Mouse (Mus musculus): ENCODE data around the gene Palld. TPM values are rescaled to one million over a fixed set of nuclear protein-coding genes. Genes with fewer than 3 reads are reported as not detected.

The Palld gene
- total RNA-seq, 2 experiments from 2014 or later, result 6.6 to 6.7 TPM

DNA sequence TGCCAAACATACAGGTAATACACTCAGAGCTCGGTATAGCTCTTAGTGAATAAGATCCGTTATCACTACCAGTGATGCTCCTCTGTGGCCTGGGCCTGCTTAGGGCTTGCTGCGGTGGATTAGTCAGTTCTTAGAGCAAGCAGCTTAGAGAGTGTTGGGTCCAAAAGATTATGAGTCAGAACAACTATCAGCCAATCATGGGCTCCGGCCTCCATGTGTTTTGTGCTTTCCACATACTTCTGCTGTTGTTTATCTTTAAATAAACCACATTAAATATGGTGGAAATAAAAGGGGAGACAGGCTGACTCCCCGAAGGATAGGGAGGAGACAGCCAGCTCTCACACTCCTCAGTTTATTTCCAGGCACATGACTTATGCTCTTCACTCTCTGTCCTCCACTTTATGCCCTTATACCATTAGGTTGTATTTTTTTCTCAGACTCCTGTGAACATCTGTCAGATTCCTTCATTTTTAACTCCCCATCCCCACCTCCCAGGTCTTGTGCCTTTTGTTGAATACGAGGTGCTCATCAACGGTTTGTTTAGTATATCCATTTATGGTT, 119.5 kb downstream of the Palld start:
- H3K4me3 ChIP-seq, result no peak overlapping the region
- no peak for TF ChIP-seq CTCF (conservative IDR thresholded peaks at IDR 0.05)
- DNase-seq (ENCODE audit: low spot score in 2 of 2), result no peak
- H3K27ac ChIP-seq, result no peak overlapping the region

GRCm38 (mm10) chr8:61780652-61781257, 121.7 kb downstream of the Palld start:
- H3K4me3 ChIP-seq, result no peak overlapping the region
- no peak for TF ChIP-seq CTCF (conservative IDR thresholded peaks at IDR 0.05)
- no peak overlapping the region for H3K27ac ChIP-seq
- no peak for DNase-seq (ENCODE audit: low spot score in 2 of 2)

- Histone ChIP-seq H3K27ac (no peak overlapping the region), H3K4me3 (no peak overlapping the region)
- DNase-seq (ENCODE audit: low spot score in 2 of 2), result no peak
- TF ChIP-seq CTCF (conservative IDR thresholded peaks at IDR 0.05), result no peak
Measured at GRCm38 (mm10) chr8:61778194-61778593, 124.3 kb downstream of the Palld start.

GRCm38 (mm10) chr8:61776560-61776959, 125.9 kb downstream of the Palld start:
- Histone ChIP-seq H3K4me3 (no peak overlapping the region), H3K27ac (no peak overlapping the region)
- DNase-seq (ENCODE audit: low spot score in 2 of 2), result no peak
- TF ChIP-seq CTCF (conservative IDR thresholded peaks at IDR 0.05), result no peak

DNA sequence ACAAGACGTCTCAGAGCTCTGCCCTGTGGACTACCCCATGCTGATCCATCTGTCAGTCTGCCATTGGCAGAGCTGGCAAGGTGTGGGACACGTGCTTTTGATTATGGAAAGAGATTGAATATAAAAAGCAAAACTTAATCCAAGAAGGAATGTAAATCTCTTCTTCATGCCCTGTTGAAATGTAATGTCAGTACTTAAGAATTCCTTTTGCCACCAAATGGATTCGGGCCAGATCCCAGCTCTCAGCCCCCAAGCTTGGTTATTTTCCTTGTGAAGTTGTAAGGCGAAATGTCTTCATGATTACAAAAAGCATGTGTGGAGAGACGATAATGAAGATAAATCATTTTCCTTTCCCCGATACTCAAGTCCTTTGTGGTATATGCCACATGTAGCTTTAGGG, 126.6 kb downstream of the Palld start:
- Histone ChIP-seq H3K4me3 (no peak overlapping the region), H3K27ac (no peak overlapping the region)
- TF ChIP-seq CTCF (conservative IDR thresholded peaks at IDR 0.05), result no peak
- no peak for DNase-seq (ENCODE audit: low spot score in 2 of 2)

DNA sequence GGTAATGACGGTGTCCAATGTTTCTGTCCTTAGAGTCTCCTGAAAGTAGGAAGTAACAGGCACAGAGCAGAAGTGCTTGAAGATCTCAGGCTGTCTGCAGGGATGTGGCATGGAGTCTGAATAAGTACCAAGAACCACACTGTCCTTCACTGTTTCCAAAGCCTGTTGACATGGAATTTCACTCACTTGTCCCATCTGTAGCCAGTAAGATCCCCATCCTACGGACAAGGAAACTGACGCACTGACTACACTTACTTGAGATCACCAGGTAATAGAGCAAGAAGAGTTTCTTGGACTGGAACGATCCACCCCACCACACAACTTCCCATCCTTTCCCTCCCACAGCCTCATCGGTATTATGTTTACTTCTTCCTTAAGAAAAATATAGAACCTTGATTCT, 128.3 kb downstream of the Palld start:
- DNase-seq (ENCODE audit: low spot score in 2 of 2), result no peak
- H3K4me3 ChIP-seq, result no peak overlapping the region
- TF ChIP-seq CTCF (conservative IDR thresholded peaks at IDR 0.05), result no peak
- H3K27ac ChIP-seq, result no peak overlapping the region

DNA sequence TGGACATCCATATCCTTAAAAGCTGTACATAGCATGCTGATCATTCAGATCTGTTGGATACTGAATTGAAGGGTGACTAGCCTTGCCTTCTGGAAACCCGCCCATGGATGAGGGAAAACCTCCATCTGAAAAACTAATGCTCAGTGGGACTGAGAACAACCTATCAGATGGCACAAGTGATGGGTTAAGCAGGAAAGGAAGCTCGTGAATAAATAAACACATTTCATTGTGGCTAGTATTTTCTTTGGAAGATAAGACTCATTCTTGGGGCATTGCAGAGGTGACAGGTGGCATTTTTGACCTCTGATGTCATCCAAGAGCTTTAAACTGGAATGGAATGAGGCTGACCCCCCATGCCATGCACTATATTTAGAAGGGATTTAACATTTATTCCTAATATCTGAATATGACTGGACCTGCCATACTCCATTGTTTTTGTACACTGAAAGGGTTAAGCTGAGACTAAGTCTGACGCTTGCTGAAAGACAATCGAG, 128.8 kb downstream of the Palld start:
- H3K4me3 ChIP-seq, result no peak overlapping the region
- TF ChIP-seq CTCF (conservative IDR thresholded peaks at IDR 0.05), result no peak
- no peak for DNase-seq (ENCODE audit: low spot score in 2 of 2)

DNA sequence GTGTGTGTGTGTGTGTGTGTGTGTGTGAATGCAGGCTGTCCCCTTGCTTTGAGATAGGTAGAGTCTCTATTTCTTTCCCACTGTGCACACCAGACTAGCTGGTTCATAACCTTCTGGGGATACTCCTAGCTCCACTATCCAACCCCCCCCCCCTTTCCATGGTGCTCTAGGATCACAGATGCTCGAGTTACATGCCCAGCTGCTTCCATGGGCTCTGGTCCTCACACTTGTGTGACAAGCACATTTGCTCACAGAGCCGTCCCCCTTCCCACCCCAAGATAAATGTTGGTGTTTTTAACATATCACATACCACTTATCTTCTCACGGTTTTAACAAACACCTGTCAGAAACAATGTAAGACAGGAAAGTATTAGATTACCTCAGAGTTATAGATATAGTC, 131.2 kb downstream of the Palld start:
- no peak for TF ChIP-seq CTCF (conservative IDR thresholded peaks at IDR 0.05)
- Histone ChIP-seq H3K4me3 (no peak overlapping the region), H3K27ac (no peak overlapping the region)
- DNase-seq (ENCODE audit: low spot score in 2 of 2), result no peak

More for the DNA sequence above, 128.8 kb downstream of the Palld start:
- H3K27ac ChIP-seq, result no peak overlapping the region

GRCm38 (mm10) chr8:61769340-61769879, 133.1 kb downstream of the Palld start:
- no peak overlapping the region for H3K4me3 ChIP-seq
- no peak for TF ChIP-seq CTCF (conservative IDR thresholded peaks at IDR 0.05)
- H3K27ac ChIP-seq, result no peak overlapping the region
- DNase-seq (ENCODE audit: low spot score in 2 of 2), result no peak

GRCm38 (mm10) chr8:61760190-61760578, 142.3 kb downstream of the Palld start:
- H3K27ac ChIP-seq, result no peak overlapping the region
- H3K4me3 ChIP-seq, result peak overlapping the region; percentile 50; the same call in 1 of the 2 replicates
- DNase-seq (ENCODE audit: low spot score in 2 of 2), result no peak
- no peak for TF ChIP-seq CTCF (conservative IDR thresholded peaks at IDR 0.05)

- Histone ChIP-seq H3K27ac (no peak overlapping the region), H3K4me3 (peak overlapping the region; percentile 50)
- no peak for TF ChIP-seq CTCF (conservative IDR thresholded peaks at IDR 0.05)
- DNase-seq (ENCODE audit: low spot score in 2 of 2), result no peak
Measured at GRCm38 (mm10) chr8:61759327-61760189, 142.9 kb downstream of the Palld start.

GRCm38 (mm10) chr8:61758686-61759326, 143.7 kb downstream of the Palld start:
- DNase-seq (ENCODE audit: low spot score in 2 of 2), result peak in 1 of 2 experiments; percentile 41
- Histone ChIP-seq H3K4me3 (no peak overlapping the region; the same call in 1 of the 2 replicates), H3K27ac (no peak overlapping the region)
- TF ChIP-seq CTCF (conservative IDR thresholded peaks at IDR 0.05), result no peak

Measured in layer of hippocampus, adult 2 months (tissue).